Mouse (Mus musculus): ENCODE data around the gene Nexn.

DNA sequence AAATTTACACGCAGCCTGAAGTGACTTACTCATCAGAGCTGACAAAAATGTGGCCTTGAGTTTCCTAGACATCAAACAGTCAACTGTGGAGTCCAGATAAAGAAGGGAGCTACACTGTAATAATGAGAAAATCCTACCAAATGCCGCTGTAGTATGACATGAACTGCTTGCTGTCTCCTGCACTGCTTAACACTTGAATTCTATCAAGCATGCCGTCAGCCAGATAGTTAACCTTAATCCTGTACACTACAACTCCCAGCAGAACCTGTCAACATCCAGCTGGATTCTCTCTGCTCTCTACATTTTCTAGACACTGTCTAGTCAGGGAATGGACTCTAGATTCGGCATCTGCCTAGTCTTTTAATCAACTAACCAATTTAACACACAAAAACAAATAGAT, 76.8 kb downstream of the Nexn start:
- TF ChIP-seq GATA1 (IDR thresholded peaks at IDR 0.05; ENCODE audit: borderline replicate concordance, low read length) (no peak), FLI1 (IDR thresholded peaks at IDR 0.05; ENCODE audit: low read length) (no peak)

All from megakaryocyte, embryonic 14.5 days (primary cell).